7 mouse cellular contexts compared by ENCODE assay signal in genomic region chr5:107867970-107868904, GRCm38 (mm10). TPM values are rescaled to one million over a fixed set of nuclear protein-coding genes. Genes with fewer than 3 reads are reported as not detected.
A peak's percentile ranks its signal among the peaks of the same experiment; 100 is the strongest.
DNase-seq lines count a peak whose midpoint lies in the region; ATAC-seq and TF ChIP-seq lines count a peak whose summit lies in the region.

No protein-coding gene starts in this region.

- H3K4me2 ChIP-seq in hindbrain, embryonic 15.5 days, result peak overlapping the region; percentile 75
- peak overlapping the region; percentile 60 for H3K4me2 ChIP-seq in limb, embryonic 12.5 days
- H3K4me2 ChIP-seq in midbrain, embryonic 12.5 days (replicated peaks), result peak overlapping the region; percentile 69

- H3K9me3 ChIP-seq in hindbrain, embryonic 15.5 days, result no peaks in the 10 kb centered on the region
- no peaks in the 10 kb centered on the region for H3K9me3 ChIP-seq in limb, embryonic 12.5 days
- H3K9me3 ChIP-seq in midbrain, embryonic 12.5 days, result no peaks in the 10 kb centered on the region

- DNase-seq in ZHBTc4 (ENCODE audit: low read depth, low spot score), result peak; percentile 74
- DNase-seq in cerebellum, postnatal 25 days, result peak; percentile 69 to 70
- peak; percentile 74 for DNase-seq in gastrocnemius, adult 2 months
- DNase-seq in spleen, adult 12 weeks (ENCODE audit: low spot score), result peak; percentile 57

- H3K27me3 ChIP-seq in hindbrain, embryonic 15.5 days, result no peaks in the 10 kb centered on the region
- H3K27me3 ChIP-seq in limb, embryonic 12.5 days, result peaks cover 2% of the 10 kb centered on the region; the same call in 1 of the 2 replicates
- peaks cover 6% of the 10 kb centered on the region for H3K27me3 ChIP-seq in midbrain, embryonic 12.5 days

- no peak for TF ChIP-seq CTCF in gastrocnemius, adult 2 months (IDR thresholded peaks at IDR 0.05)

- peak overlapping the region; percentile 89 for H3K9ac ChIP-seq in hindbrain, embryonic 15.5 days
- H3K9ac ChIP-seq in limb, embryonic 12.5 days (replicated peaks), result peak overlapping the region; percentile 90
- peak overlapping the region; percentile 87 for H3K9ac ChIP-seq in midbrain, embryonic 12.5 days (replicated peaks)

- H3K27ac ChIP-seq in gastrocnemius, adult 2 months, result peak overlapping the region; percentile 93
- peak overlapping the region; percentile 93 for H3K27ac ChIP-seq in hindbrain, embryonic 15.5 days (replicated peaks)
- peak overlapping the region; percentile 99 for H3K27ac ChIP-seq in limb, embryonic 12.5 days
- H3K27ac ChIP-seq in midbrain, embryonic 12.5 days (replicated peaks), result peak overlapping the region; percentile 90

- WGBS in hindbrain, embryonic 15.5 days, result under 1% methylated on average over 67 of the region's 82 CpGs
- under 1% methylated on average over 78 of the region's 82 CpGs for WGBS in limb, embryonic 12.5 days
- under 1% methylated on average over 52 of the region's 82 CpGs for WGBS in midbrain, embryonic 12.5 days

- H3K4me1 ChIP-seq in hindbrain, embryonic 15.5 days (replicated peaks), result peaks cover 13% of the 10 kb centered on the region
- H3K4me1 ChIP-seq in limb, embryonic 12.5 days (replicated peaks), result peaks cover 16% of the 10 kb centered on the region
- H3K4me1 ChIP-seq in midbrain, embryonic 12.5 days, result no peaks in the 10 kb centered on the region

- intact Hi-C loops in gastrocnemius, adult 2 months (cut with DNase I), result no loop called here

- ATAC-seq in hindbrain, embryonic 15.5 days (ENCODE audit: low FRiP score, low read depth), result peak; percentile 82
- ATAC-seq in limb, embryonic 12.5 days (ENCODE audit: insufficient number of reproducible peaks, insufficient read depth, low FRiP score, low TSS enrichment, low read depth), result peak; percentile 54
- peak; percentile 78 for ATAC-seq in midbrain, embryonic 12.5 days (ENCODE audit: low FRiP score, low read depth)

- H3K36me3 ChIP-seq in hindbrain, embryonic 15.5 days, result no peaks in the 10 kb centered on the region
- no peaks in the 10 kb centered on the region for H3K36me3 ChIP-seq in limb, embryonic 12.5 days
- H3K36me3 ChIP-seq in midbrain, embryonic 12.5 days, result no peaks in the 10 kb centered on the region

- H3K4me3 ChIP-seq in gastrocnemius, adult 2 months, result peak overlapping the region; percentile 91
- peak overlapping the region; percentile 98 for H3K4me3 ChIP-seq in hindbrain, embryonic 15.5 days
- peak overlapping the region; percentile 84 for H3K4me3 ChIP-seq in limb, embryonic 12.5 days (replicated peaks)
- peak overlapping the region; percentile 86 for H3K4me3 ChIP-seq in midbrain, embryonic 12.5 days

RNA-seq across cellular contexts. Expression of gene Evi5, which starts 6.7 kb away (rescaled TPM):
- total RNA-seq in gastrocnemius, adult 2 months (2021), result 10 to 100 TPM; 16.6 to 17.5 TPM
- 51.7 and 54.8 TPM in 2 replicates for polyA plus RNA-seq in hindbrain, embryonic 15.5 days (2015; fragmentation: Nextera tagmentation; extraction: Ambion mirVana)
- polyA plus RNA-seq in limb, embryonic 12.5 days (2016; fragmentation: Nextera tagmentation; extraction: Ambion mirVana), result 85.9 and 88.4 TPM in 2 replicates
- polyA plus RNA-seq in midbrain, embryonic 12.5 days (2016; fragmentation: Nextera tagmentation; extraction: Ambion mirVana), result 51.5 and 55.3 TPM in 2 replicates

RNA-seq across cellular contexts. Expression of gene Rpl5, which starts 32.1 kb away (rescaled TPM):
- total RNA-seq in gastrocnemius, adult 2 months (2021), result 10 to 100 TPM; 41.0 to 42.5 TPM
- 57.8 and 61.0 TPM in 2 replicates for polyA plus RNA-seq in hindbrain, embryonic 15.5 days (2015; fragmentation: Nextera tagmentation; extraction: Ambion mirVana)
- polyA plus RNA-seq in limb, embryonic 12.5 days (2016; fragmentation: Nextera tagmentation; extraction: Ambion mirVana), result 71.6 and 80.0 TPM in 2 replicates
- polyA plus RNA-seq in midbrain, embryonic 12.5 days (2016; fragmentation: Nextera tagmentation; extraction: Ambion mirVana), result 60.5 and 65.2 TPM in 2 replicates

RNA-seq across cellular contexts. Expression of gene Ube2d2b, which starts 38.3 kb away (rescaled TPM):
- not detected for total RNA-seq in gastrocnemius, adult 2 months (2021)
- polyA plus RNA-seq in hindbrain, embryonic 15.5 days (2015; fragmentation: Nextera tagmentation; extraction: Ambion mirVana), result 0.16 and 0.17 TPM in 2 replicates
- polyA plus RNA-seq in limb, embryonic 12.5 days (2016; fragmentation: Nextera tagmentation; extraction: Ambion mirVana), result 0.37 and 0.55 TPM in 2 replicates
- polyA plus RNA-seq in midbrain, embryonic 12.5 days (2016; fragmentation: Nextera tagmentation; extraction: Ambion mirVana), result 0.13 and 0.51 TPM in 2 replicates

Comparison
In these comparisons a context has a peak if more than half of its experiments do, and no peak if none do; other contexts are left out.
1. Peak in every context shown above with its lines: DNase-seq, ATAC-seq, H3K4me3 ChIP-seq and H3K27ac ChIP-seq.